Mouse (Mus musculus): ENCODE measurements at regions not wholly inside any gene's neighbourhood (a gene's known extent, or its start where the extent isn't known, plus 50 kb on each side); places are given as distances from the start of the nearest gene placed in this dataset.

- Histone ChIP-seq H3K4me3 (ENCODE audit: low read length) (no peak overlapping the region), H3K4me2 (ENCODE audit: low read depth, low read length) (no peak overlapping the region), H3K9ac (ENCODE audit: low read length) (no peak overlapping the region), H3K27me3 (ENCODE audit: control insufficient read depth, insufficient read depth, low read length) (no peaks in the 10 kb centered on the region), H3K36me3 (ENCODE audit: control insufficient read depth, insufficient read depth) (no peaks in the 10 kb centered on the region), H3K27ac (ENCODE audit: low read length) (no peak overlapping the region), H3K9me3 (replicated peaks; ENCODE audit: control insufficient read depth, low read length) (peaks cover 6% of the 10 kb centered on the region), H3K4me1 (ENCODE audit: control insufficient read depth, insufficient read depth, low read length) (no peaks in the 10 kb centered on the region)
- 72% methylated on average over 3 of the region's 3 CpGs for WGBS
- ATAC-seq (replicated peaks; ENCODE audit: extremely low read depth, insufficient read depth, low FRiP score), result no peak
Measured at GRCm38 (mm10) chr9:116343086-116343481, 167.9 kb upstream of the Tgfbr2 start.

GRCm38 (mm10) chr9:116342446-116343085 is 167.4 kb upstream of the Tgfbr2 start:
- no peak overlapping the region for H3K9ac ChIP-seq (ENCODE audit: low read length)
- ATAC-seq (replicated peaks; ENCODE audit: extremely low read depth, insufficient read depth, low FRiP score), result no peak
- 55% methylated on average over 8 of the region's 8 CpGs for WGBS
- H3K4me1 ChIP-seq (ENCODE audit: control insufficient read depth, insufficient read depth, low read length), result no peaks in the 10 kb centered on the region
- no peaks in the 10 kb centered on the region for H3K27me3 ChIP-seq (ENCODE audit: control insufficient read depth, insufficient read depth, low read length)
- H3K4me2 ChIP-seq (ENCODE audit: low read depth, low read length), result no peak overlapping the region
- H3K4me3 ChIP-seq (ENCODE audit: low read length), result no peak overlapping the region
- H3K9me3 ChIP-seq (replicated peaks; ENCODE audit: control insufficient read depth, low read length), result peaks cover 6% of the 10 kb centered on the region
- no peaks in the 10 kb centered on the region for H3K36me3 ChIP-seq (ENCODE audit: control insufficient read depth, insufficient read depth)
- no peak overlapping the region for H3K27ac ChIP-seq (ENCODE audit: low read length)

- 58% methylated on average over 4 of the region's 4 CpGs for WGBS
- Histone ChIP-seq H3K9ac (ENCODE audit: low read length) (no peak overlapping the region), H3K4me3 (ENCODE audit: low read length) (no peak overlapping the region), H3K9me3 (replicated peaks; ENCODE audit: control insufficient read depth, low read length) (peaks cover 6% of the 10 kb centered on the region), H3K27ac (ENCODE audit: low read length) (no peak overlapping the region), H3K4me1 (ENCODE audit: control insufficient read depth, insufficient read depth, low read length) (no peaks in the 10 kb centered on the region), H3K36me3 (ENCODE audit: control insufficient read depth, insufficient read depth) (no peaks in the 10 kb centered on the region), H3K27me3 (ENCODE audit: control insufficient read depth, insufficient read depth, low read length) (no peaks in the 10 kb centered on the region), H3K4me2 (ENCODE audit: low read depth, low read length) (no peak overlapping the region)
- no peak for ATAC-seq (replicated peaks; ENCODE audit: extremely low read depth, insufficient read depth, low FRiP score)
Measured at GRCm38 (mm10) chr9:116342009-116342408, 166.8 kb upstream of the Tgfbr2 start.

GRCm38 (mm10) chr9:116340952-116341351 is 165.8 kb upstream of the Tgfbr2 start:
- ATAC-seq (replicated peaks; ENCODE audit: extremely low read depth, insufficient read depth, low FRiP score), result no peak
- no peak overlapping the region for H3K27ac ChIP-seq (ENCODE audit: low read length)

GRCm38 (mm10) chr9:116338729-116339100 is 163.6 kb upstream of the Tgfbr2 start:
- no peak for ATAC-seq (replicated peaks; ENCODE audit: extremely low read depth, insufficient read depth, low FRiP score)
- Histone ChIP-seq H3K27me3 (ENCODE audit: control insufficient read depth, insufficient read depth, low read length) (no peaks in the 10 kb centered on the region), H3K9me3 (replicated peaks; ENCODE audit: control insufficient read depth, low read length) (peaks cover 6% of the 10 kb centered on the region), H3K4me1 (ENCODE audit: control insufficient read depth, insufficient read depth, low read length) (no peaks in the 10 kb centered on the region), H3K4me2 (ENCODE audit: low read depth, low read length) (no peak overlapping the region), H3K36me3 (ENCODE audit: control insufficient read depth, insufficient read depth) (no peaks in the 10 kb centered on the region), H3K4me3 (ENCODE audit: low read length) (no peak overlapping the region), H3K27ac (ENCODE audit: low read length) (no peak overlapping the region), H3K9ac (ENCODE audit: low read length) (no peak overlapping the region)
- WGBS, result 92% methylated on average over 5 of the region's 5 CpGs

More at GRCm38 (mm10) chr9:116340952-116341351, 165.8 kb upstream of the Tgfbr2 start:
- Histone ChIP-seq H3K9me3 (replicated peaks; ENCODE audit: control insufficient read depth, low read length) (peaks cover 6% of the 10 kb centered on the region), H3K4me2 (ENCODE audit: low read depth, low read length) (no peak overlapping the region), H3K9ac (ENCODE audit: low read length) (no peak overlapping the region), H3K27me3 (ENCODE audit: control insufficient read depth, insufficient read depth, low read length) (no peaks in the 10 kb centered on the region), H3K4me3 (ENCODE audit: low read length) (no peak overlapping the region), H3K4me1 (ENCODE audit: control insufficient read depth, insufficient read depth, low read length) (no peaks in the 10 kb centered on the region), H3K36me3 (ENCODE audit: control insufficient read depth, insufficient read depth) (no peaks in the 10 kb centered on the region)

- no peaks in the 10 kb centered on the region for H3K27me3 ChIP-seq (ENCODE audit: control insufficient read depth, insufficient read depth, low read length)
- H3K4me2 ChIP-seq (ENCODE audit: low read depth, low read length), result no peak overlapping the region
- no peak overlapping the region for H3K4me3 ChIP-seq (ENCODE audit: low read length)
- no peaks in the 10 kb centered on the region for H3K36me3 ChIP-seq (ENCODE audit: control insufficient read depth, insufficient read depth)
- 81% methylated on average over 5 of the region's 5 CpGs for WGBS
- peak overlapping the region; percentile 29; the same call in 1 of the 2 replicates for H3K27ac ChIP-seq (ENCODE audit: low read length)
- no peaks in the 10 kb centered on the region for H3K4me1 ChIP-seq (ENCODE audit: control insufficient read depth, insufficient read depth, low read length)
- H3K9ac ChIP-seq (ENCODE audit: low read length), result no peak overlapping the region
- peaks cover 6% of the 10 kb centered on the region for H3K9me3 ChIP-seq (replicated peaks; ENCODE audit: control insufficient read depth, low read length)
- peak; percentile 30; the same call in 1 of the 2 replicates for ATAC-seq (replicated peaks; ENCODE audit: extremely low read depth, insufficient read depth, low FRiP score)
Measured at GRCm38 (mm10) chr9:116338093-116338728, 163.1 kb upstream of the Tgfbr2 start.

- Histone ChIP-seq H3K4me1 (ENCODE audit: control insufficient read depth, insufficient read depth, low read length) (no peaks in the 10 kb centered on the region), H3K9me3 (replicated peaks; ENCODE audit: control insufficient read depth, low read length) (peaks cover 6% of the 10 kb centered on the region), H3K4me2 (ENCODE audit: low read depth, low read length) (no peak overlapping the region), H3K27ac (ENCODE audit: low read length) (peak overlapping the region; percentile 29; the same call in 1 of the 2 replicates), H3K27me3 (ENCODE audit: control insufficient read depth, insufficient read depth, low read length) (no peaks in the 10 kb centered on the region), H3K9ac (ENCODE audit: low read length) (no peak overlapping the region), H3K36me3 (ENCODE audit: control insufficient read depth, insufficient read depth) (no peaks in the 10 kb centered on the region), H3K4me3 (ENCODE audit: low read length) (no peak overlapping the region)
- no peak for ATAC-seq (replicated peaks; ENCODE audit: extremely low read depth, insufficient read depth, low FRiP score)
- WGBS, result 86% methylated on average over 8 of the region's 8 CpGs
Measured at GRCm38 (mm10) chr9:116337446-116338010, 162.4 kb upstream of the Tgfbr2 start.

GRCm38 (mm10) chr9:116335561-116336478 is 160.7 kb upstream of the Tgfbr2 start:
- no peak for ATAC-seq (replicated peaks; ENCODE audit: extremely low read depth, insufficient read depth, low FRiP score)
- no peak overlapping the region for H3K4me3 ChIP-seq (ENCODE audit: low read length)
- peaks cover 4% of the 10 kb centered on the region; the same call in 1 of the 2 replicates for H3K9me3 ChIP-seq (replicated peaks; ENCODE audit: control insufficient read depth, low read length)
- WGBS, result 77% methylated on average over 11 of the region's 11 CpGs
- no peak overlapping the region for H3K4me2 ChIP-seq (ENCODE audit: low read depth, low read length)
- no peaks in the 10 kb centered on the region for H3K27me3 ChIP-seq (ENCODE audit: control insufficient read depth, insufficient read depth, low read length)
- H3K9ac ChIP-seq (ENCODE audit: low read length), result no peak overlapping the region
- no peaks in the 10 kb centered on the region for H3K36me3 ChIP-seq (ENCODE audit: control insufficient read depth, insufficient read depth)
- no peaks in the 10 kb centered on the region for H3K4me1 ChIP-seq (ENCODE audit: control insufficient read depth, insufficient read depth, low read length)
- no peak overlapping the region for H3K27ac ChIP-seq (ENCODE audit: low read length)

All from heart, embryonic 16.5 days (tissue).